Mouse (Mus musculus) thymus, adult 2 months (tissue): ENCODE results near the gene Ankrd31.

Experiments
- CTCF ChIP-seq: fragments of 200-500 bp; IDR thresholded peaks from 2 replicates; pipeline ENCODE4 v1.5.1; 2012; ENCODE audit warnings: mild to moderate bottlenecking, control low read depth, low read length, moderate library complexity, borderline replicate concordance; ENCODE audit not compliant: control insufficient read depth, poor library complexity, insufficient read depth; ENCODE audit errors: extremely low read depth
- POLR2A ChIP-seq: fragments of 200-500 bp; IDR thresholded peaks from 2 replicates; pipeline ENCODE4 v1.6.1; 2012; ENCODE audit warnings: mild to moderate bottlenecking, low read length, control low read depth, moderate library complexity; ENCODE audit not compliant: control insufficient read depth, poor library complexity, insufficient read depth; ENCODE audit errors: extremely low read depth

DNA sequence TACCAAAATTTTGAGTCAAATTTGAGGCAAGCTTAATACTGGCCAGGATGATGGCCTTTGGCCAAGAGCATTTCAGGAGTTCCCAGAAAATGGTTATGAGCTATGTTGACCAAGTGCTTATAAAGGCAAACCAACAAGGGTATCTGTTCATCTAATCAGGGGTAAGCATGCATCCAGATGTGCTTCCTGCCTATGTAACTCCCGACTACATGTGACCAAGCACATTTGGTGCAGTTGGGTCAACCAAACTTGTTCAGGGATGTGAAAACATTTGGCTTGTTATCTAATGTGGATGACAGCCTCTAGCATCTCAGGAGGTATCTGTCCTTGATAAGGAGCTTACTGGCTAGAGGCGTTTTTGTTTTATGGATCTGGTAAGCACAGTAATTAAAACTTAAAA lies 12.8 kb downstream of the Ankrd31 start:
- no peak for TF ChIP-seq POLR2A
- no peak for TF ChIP-seq CTCF
